Mouse (Mus musculus) testis, adult 2 months (tissue): ENCODE data around the gene Anapc4.

ENCODE experiments used
- CTCF ChIP-seq: fragments of 200-500 bp; IDR thresholded peaks from 2 replicates; pipeline ENCODE4 v1.5.1; 2012; ENCODE audit warnings: low read depth, mild to moderate bottlenecking, inconsistent platforms, low read length, moderate library complexity; ENCODE audit not compliant: control insufficient read depth, insufficient read depth, insufficient replicate concordance
- POLR2A ChIP-seq: fragments of 200-500 bp; IDR thresholded peaks from 2 replicates; pipeline ENCODE4 v1.6.1; 2012; ENCODE audit warnings: low read depth, mild to moderate bottlenecking, inconsistent platforms, low read length, moderate library complexity; ENCODE audit not compliant: control insufficient read depth

DNA sequence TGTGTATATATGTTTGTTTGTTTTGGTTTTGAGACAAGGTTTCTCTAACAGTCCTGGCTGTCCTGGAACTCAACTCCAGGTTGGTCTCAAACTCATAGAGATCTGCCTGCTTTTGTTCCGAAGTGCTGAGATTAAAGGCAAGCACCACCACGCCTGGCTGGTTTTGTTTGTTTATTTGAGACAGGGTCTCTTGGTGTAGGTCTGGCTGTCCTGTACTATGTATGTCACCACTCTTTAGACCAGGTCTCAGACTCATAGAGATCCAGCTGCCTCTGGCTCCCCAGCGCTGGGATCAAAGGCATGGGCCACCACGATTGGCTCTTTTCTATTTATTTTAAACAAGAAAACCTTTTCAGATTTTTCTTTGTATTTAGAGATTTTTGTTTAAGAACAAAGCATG, 70.4 kb downstream of the Anapc4 start:
- TF ChIP-seq CTCF (no peak), POLR2A (no peak)
